Mouse (Mus musculus): ENCODE results near the gene Tatdn2.
A peak's percentile ranks its signal among the peaks of the same experiment; 100 is the strongest.

Tatdn2 gene

DNA sequence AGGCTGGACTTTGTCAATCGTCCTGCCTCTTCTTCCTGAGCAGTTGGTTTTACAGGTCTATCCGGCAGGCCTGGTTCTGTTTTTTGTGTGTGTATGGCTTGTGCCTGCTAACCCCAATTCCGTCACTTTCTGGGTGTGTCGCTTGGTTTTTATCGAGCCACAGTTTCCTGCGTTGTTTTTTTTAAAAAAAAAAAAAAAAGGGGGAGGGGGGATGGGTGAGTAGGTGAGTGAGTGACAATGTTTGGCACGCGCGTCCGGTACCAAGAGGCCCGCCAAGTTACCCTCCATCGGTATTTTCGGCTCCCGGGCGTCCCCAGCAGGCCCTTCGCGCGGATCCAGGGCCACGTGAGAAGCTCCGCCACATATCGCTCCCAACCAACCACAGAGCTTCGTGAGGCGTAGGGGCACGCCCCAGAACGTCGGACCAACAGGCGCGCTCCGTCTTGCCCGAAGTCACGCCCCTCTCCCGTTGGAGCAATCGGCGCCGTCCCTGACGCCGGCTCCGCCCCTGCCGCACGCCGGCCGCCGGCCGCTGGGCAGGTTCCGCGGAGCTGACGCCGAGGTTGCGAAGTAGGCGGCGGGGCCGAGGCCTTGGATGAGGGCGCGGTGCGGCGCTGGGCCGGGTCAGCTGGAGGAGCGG lies at the start of gene Tatdn2:
Tatdn2 (plus strand) TSS at position 469 of the 640 bp plus-strand sequence.
- peak; percentile 97 to 100 for DNase-seq

DNA sequence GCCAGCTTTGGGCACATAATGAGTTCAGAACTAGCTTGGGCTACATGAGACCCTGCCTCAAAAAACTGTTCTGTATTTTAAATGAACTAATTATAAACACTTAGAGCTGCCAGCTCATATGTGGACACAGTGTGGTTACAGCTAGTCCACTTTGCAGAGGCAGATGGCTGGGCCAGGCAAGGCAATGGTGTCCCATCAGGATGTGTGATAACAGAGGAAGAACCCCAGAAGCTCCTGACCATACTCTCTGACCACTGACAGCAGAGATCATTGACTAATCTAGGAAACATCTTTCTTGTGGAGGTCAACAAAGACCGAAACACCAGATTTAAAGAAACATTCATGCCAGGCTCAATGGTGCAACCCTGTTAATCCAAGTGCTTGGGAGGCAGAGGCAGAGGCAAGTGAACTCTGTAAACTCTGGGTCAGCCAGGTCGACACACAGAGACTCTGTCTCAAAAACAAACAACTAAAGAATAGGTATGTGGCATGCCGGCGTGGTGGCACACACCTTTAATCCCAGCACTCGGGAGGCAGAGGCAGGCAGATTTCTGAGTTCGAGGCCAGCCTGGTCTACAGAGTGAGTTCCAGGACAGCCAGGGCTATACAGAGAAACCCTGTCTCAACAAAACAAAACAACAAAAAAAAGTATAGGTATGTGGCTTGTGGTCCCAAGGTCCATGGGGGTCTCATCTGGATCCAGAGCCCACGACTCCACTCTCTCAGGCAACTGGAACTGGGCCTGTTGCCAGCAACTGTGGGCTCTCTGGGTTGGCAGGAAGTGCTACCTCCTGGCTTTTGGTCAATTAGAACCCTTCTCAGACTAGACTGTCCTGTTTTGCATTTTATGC lies 47.3 kb upstream of the Tatdn2 start:
- DNase-seq = peak in 1 of 2 experiments; percentile 40

GRCm38 (mm10) chr6:113650197-113650640 lies 46.6 kb upstream of the Tatdn2 start:
- no peak for DNase-seq

DNA sequence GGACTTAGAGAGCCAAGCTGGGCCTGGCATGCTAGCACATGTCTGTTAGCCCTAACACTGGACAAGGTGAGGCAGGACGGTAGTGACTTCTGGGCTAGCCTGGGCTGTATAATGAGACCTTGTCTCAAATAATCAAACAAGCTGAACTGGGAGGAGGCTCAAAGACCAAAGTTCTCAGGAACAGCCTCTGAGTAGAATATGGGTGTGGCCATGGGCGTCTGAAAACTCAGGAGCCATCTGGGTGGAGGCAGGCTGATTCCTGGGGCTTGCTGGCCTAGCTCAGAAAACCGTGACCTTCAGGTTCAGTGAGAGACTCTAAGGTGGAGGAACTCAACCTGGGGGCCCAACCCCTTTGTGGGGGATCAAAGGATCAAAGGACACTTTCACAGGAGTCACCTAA lies 45.2 kb upstream of the Tatdn2 start:
- no peak for DNase-seq

DNA sequence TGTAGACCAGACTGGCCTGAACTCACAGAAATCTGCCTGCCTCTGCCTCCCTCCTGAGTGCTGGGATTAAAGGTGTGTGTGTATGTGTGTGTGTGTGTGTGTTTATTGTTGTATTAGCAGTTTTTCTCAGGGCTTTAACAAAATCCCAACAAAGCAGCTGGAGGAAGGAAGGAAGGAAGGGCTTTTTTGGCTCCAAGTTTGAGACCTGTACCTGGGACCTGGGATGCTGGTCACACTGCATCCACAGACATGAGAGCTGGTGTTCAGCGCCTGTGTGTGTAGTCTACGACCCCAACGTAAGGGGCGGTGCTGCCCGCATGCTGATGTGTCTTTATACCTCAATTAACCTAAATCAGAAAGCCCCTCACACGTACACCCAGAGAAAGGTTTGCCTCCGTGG lies 43.3 kb upstream of the Tatdn2 start:
- DNase-seq = peak in 1 of 2 experiments; percentile 42

- DNase-seq = no peak
Observed at GRCm38 (mm10) chr6:113654102-113654501, 42.7 kb upstream of the Tatdn2 start.

DNA sequence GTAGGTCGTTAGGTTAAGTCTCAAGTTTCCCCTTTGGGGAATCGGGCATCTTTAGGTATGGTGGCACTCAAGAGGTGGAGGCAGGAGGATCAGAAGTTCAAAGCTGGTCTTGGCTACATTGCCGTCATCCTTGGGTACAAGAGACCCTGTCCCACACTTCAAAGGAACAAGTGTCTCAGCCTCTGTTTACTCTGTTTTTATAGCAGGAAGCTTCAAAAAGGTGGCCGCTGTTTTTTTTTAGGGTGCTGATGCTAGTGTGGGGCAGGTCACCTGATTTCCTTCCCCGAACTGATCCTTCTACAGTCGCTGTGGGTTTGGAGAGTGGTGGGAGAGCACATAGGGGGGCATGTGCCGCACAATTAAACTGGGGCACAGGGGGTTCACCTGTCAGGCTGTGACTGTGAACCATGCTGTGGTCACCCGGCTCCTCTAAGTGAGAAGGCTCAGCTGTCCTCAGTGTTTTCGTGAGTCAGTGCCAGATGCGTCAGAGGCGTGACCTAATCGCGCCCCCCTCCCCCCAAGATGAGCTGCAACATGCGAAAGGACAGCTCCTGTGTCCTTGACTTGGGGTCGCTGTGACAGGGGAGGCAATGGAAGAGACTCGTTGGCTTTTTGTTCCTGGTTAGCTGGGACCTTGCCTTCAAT lies 42.0 kb upstream of the Tatdn2 start:
- peak; percentile 34 to 71 for DNase-seq

- no peak for DNase-seq
Observed at GRCm38 (mm10) chr6:113655475-113655874, 41.4 kb upstream of the Tatdn2 start.

- DNase-seq = peak; percentile 35 to 76
Observed at GRCm38 (mm10) chr6:113656847-113657246, 40.0 kb upstream of the Tatdn2 start.

DNA sequence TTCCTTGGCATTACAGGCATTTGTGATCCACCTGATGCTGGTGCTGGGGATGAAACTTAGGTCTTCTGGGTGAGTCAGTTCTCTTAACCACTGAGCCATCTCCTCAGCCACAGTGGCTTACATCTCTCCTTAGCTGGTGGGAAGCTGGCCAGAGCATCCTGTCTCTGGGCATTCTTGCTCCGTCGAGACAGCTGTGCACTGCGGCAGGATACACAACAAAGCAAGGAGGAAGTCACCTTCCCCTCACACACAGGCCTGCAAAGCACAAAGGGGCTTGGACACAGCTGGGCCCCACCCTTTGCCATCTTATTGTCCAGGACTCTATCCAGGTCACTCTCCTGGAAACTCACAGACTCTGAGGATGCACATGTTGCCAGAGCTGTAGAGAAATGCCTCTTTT lies 38.6 kb upstream of the Tatdn2 start:
- peak; percentile 61 to 84 for DNase-seq

- DNase-seq = no peak
Observed at GRCm38 (mm10) chr6:113659648-113660491, 37.0 kb upstream of the Tatdn2 start.

- DNase-seq = peak in 1 of 2 experiments; percentile 50
Observed at GRCm38 (mm10) chr6:113660492-113661352, 36.1 kb upstream of the Tatdn2 start.

GRCm38 (mm10) chr6:113661353-113662241 lies 35.3 kb upstream of the Tatdn2 start:
- DNase-seq = peak; percentile 90 to 94

DNA sequence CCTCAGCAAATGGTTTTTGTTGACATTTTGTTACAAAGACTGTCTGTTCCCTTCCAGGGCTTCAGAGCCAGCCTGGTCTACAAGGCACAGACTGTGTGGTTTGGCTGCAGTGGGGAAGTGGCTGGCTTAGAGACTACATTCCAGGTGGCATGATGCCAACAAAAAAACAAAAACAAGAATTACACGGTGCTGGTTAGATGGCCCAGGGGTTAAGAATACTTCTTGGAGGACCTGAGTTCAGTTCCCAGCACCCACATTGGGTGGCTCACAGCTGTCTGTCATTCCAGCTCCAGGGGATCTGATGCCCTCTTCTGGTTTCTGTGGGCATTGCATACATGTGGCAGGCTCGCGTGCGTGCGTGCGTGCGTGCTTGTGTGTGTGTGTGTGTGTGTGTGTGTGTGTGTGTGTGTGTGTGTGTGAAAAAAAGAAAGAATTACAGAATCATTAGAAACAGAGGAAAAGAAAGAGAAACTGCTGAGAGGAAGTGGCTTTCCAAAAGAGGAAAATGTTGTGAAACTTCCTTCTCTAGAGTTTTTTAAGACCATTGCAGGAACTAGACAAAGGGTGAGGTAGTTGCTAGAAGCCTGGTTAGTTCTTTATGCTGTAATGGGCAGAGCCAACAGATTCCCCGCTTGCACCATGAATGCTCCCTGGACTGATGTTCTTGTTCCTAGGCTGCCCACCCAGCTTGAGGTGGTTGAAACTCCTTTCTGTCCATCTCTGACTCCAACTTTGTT lies 33.7 kb upstream of the Tatdn2 start:
- DNase-seq = no peak

DNA sequence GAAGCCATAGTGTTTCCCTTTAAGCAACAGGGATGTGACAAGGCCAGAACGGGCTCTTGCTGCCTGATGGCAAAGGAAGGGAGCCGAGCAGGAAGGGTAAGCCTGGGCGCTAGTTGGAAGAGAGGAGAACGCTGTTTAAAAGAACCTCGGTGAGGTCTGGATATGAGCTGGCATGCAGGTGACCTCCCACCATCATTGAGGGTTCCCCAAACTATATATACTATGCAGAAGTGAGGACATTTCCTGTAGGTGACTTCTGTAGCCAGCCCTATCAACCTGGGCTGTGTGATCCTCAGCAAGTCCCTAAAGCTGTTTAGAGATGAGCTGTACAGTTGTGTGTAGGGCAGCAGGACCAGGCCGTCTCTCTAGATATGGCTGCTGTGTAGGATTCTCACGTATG lies 32.5 kb upstream of the Tatdn2 start:
- no peak for DNase-seq

GRCm38 (mm10) chr6:113667611-113668122 lies 29.2 kb upstream of the Tatdn2 start:
- DNase-seq = no peak

GRCm38 (mm10) chr6:113668287-113669154 lies 28.3 kb upstream of the Tatdn2 start:
- DNase-seq = peak; percentile 45 to 78

DNA sequence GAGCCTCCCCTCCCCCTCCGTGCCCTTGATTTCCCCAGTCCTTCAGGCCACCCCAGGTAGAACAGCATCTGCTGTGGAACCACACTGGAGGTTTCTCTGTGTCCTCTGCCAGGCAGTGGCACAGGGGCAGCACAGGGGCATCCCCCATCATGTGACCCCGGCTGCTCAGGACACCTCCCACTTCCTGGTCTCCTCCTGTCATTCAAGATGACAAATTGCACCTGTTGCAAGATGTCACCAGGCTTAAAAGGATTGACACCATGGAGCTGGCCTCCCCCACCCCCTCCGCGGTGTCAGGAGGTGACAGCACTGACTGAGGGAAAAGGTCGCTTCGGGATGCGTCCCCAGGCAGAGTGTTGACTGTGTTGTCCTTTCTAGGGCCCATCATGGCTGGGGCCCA lies 27.0 kb upstream of the Tatdn2 start:
- DNase-seq = no peak
